Mouse (Mus musculus) G1E (cell line): Measurements from ENCODE around the gene En2. TPM values are rescaled to one million over a fixed set of nuclear protein-coding genes. Genes with fewer than 3 reads are reported as not detected.
A peak's percentile ranks its signal among the peaks of the same experiment; 100 is the strongest.

Source experiments
- ATAC-seq: 2 replicates; pipeline ENCODE4 v1.8.0; 2016; ENCODE audit warnings: mild to moderate bottlenecking; ENCODE audit not compliant: insufficient number of reproducible peaks, poor library complexity, low FRiP score, severe bottlenecking; ENCODE audit errors: extremely low read depth
- DNase-seq: peaks from one replicate; pipeline ENCODE4 v3.0.0; 2012; ENCODE audit warnings: low spot score
- H3K27me3 ChIP-seq: 2 replicates; pipeline ENCODE4 v1.6.1; 2012; ENCODE audit warnings: mild to moderate bottlenecking, low read length, inconsistent platforms; ENCODE audit not compliant: insufficient read depth
- H3K36me3 ChIP-seq: replicated peaks from 2 replicates; pipeline ENCODE3; 2012; ENCODE audit warnings: mild to moderate bottlenecking, inconsistent platforms
- H3K4me1 ChIP-seq: 2 replicates; pipeline ENCODE4 v1.6.1; 2012; ENCODE audit warnings: low read depth, low read length, inconsistent platforms, mixed read lengths; ENCODE audit not compliant: insufficient read depth
- H3K4me3 ChIP-seq: 2 replicates; pipeline ENCODE4 v1.5.1; 2012; ENCODE audit warnings: low read depth, mild to moderate bottlenecking, inconsistent platforms, low read length, moderate library complexity, mixed read lengths
- H3K9me3 ChIP-seq: replicated peaks from 2 replicates; pipeline ENCODE4 v1.6.1; 2012; ENCODE audit warnings: inconsistent platforms
- CTCF ChIP-seq: IDR thresholded peaks from 2 replicates; pipeline ENCODE4 v1.5.1; 2012; ENCODE audit warnings: low read depth, low read length, inconsistent platforms, mixed read lengths
- GATA1 ChIP-seq: IDR thresholded peaks from 2 replicates; pipeline ENCODE4 v1.6.1; 2012; ENCODE audit warnings: borderline replicate concordance, low read length, inconsistent platforms, mixed read lengths
- GATA2 ChIP-seq: IDR thresholded peaks from 2 replicates; pipeline ENCODE4 v1.6.1; 2012; ENCODE audit warnings: low read depth, low read length, inconsistent platforms, borderline replicate concordance
- POLR2AphosphoS5 ChIP-seq: IDR thresholded peaks from 2 replicates; pipeline ENCODE4 v1.6.1; 2012; ENCODE audit warnings: low read depth, low read length, inconsistent platforms; ENCODE audit not compliant: insufficient replicate concordance
- TAL1 ChIP-seq: conservative IDR thresholded peaks from 2 replicates; pipeline ENCODE4 v1.6.1; 2012; ENCODE audit warnings: low read depth, low read length, inconsistent platforms, mixed read lengths
- polyA plus RNA-seq: library from polyadenylated mRNA; stranded (reverse); fragments of >175 nt; gene quantifications from 2 replicates; pipeline ENCODE4 v1.2.3, GENCODE M21; 2012
- total RNA-seq, 2 experiments: library from RNA; stranded (forward) in 1 of 2; stranded (reverse) in 1 of 2; fragments of 200-1000 nt in 1 of 2; fragments of >200 nt in 1 of 2; fragmentation: Nextera tagmentation in 1 of 2; gene quantifications; 2 replicates each; pipeline ENCODE4 v1.2.3; 2014 to 2017

The En2 gene
- total RNA-seq (2014; fragmentation: Nextera tagmentation) (not detected in 2 replicates), total RNA-seq (2017) (0.12 TPM in 1 of 2 replicates, not detected in the other), polyA plus RNA-seq (not detected in 2 replicates)

DNA sequence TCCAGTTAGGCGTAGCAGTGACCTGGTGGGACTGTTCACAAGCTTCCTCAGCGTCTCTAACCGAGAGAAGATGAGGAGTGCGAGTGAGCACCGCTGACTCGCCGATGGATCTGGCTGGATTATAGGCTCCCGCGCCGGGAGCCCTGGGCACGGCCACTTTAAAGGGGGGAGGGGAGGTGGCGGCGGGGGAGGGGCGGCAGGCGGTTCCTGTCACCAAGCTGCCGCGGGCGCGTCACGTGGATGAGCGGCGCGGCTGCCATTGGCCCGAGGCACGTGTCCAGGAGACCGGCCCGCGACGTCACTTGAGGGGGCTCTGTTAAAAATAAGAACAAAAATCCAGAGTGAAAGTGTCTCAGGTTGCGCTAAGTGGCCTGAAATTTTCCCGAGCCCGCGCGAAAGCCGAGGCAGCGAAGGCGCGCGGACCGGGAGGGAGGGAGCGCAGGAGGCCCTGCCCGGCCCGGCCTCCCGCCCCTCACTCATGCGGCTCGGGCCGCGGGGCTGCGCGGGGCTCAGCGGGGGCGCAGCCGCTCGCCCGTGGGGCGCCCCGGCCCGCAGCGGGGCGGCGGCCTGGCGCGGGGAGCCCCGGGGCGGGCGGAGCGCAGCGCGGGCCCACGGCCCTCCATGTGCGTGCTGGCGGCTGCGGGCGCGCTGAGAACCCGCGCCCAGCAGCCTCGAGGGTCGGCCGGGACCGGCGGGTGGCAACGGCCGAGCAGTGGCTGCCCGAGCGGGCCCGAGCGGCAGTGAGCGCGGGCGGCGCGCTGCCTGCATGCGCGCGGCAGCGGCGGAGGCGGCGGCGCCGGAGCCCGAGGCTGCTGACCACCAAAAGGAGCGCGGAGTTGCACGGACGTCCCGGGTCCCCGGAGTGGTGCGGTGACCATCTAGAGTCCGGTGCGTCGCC lies at the start of gene En2:
Gene En2, plus strand, starts transcription at position 337 of the 898 bp plus-strand sequence.
- Histone ChIP-seq H3K36me3 (no peaks in the 10 kb centered on the region), H3K27me3 (peaks cover 11% of the 10 kb centered on the region), H3K4me3 (peak within 1 kb of the TSS; percentile 20; the same call in 1 of the 2 replicates), H3K4me1 (no peaks in the 10 kb centered on the region), H3K9me3 (peaks cover 25% of the 10 kb centered on the region)
- no peak for TF ChIP-seq POLR2AphosphoS5
- no peak for TF ChIP-seq GATA1
- ATAC-seq (no peak), DNase-seq (no peak)

DNA sequence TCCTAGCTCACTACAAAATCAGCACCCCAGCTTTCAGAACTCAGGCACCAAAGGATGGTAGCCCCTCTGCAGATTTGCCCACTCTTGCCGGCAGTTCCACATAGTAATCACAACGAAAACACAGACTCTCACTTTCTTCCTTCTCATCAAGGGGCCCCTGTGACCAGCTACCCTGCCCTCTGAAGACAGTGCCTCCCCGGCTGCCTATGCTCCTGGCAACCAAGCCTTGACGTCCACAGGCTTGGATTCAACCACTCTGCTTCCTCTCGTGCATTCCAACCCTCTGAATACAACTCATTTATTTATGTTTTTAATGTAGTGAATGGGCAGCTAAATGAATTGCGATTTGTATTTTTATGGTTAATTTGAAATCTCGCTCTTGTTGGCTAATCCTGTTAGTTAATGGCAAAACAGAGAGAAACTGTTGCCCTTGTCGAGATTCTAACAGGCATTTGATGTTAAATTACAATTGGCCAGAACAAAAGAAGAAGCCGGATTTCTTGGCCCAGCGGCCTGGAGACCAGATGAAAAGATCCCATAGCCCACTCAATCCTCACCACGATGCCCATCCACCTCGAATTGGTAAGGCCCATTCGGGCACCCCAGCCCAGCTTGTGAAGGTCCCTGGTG lies 48.1 kb upstream of the En2 start:
- TF ChIP-seq POLR2AphosphoS5: no peak
- no peak for TF ChIP-seq CTCF
- no peak for TF ChIP-seq TAL1
- TF ChIP-seq GATA2: no peak
- no peak for TF ChIP-seq GATA1
- H3K36me3 ChIP-seq: no peaks in the 10 kb centered on the region
- H3K4me3 ChIP-seq: no peak overlapping the region
- H3K9me3 ChIP-seq: no peaks in the 10 kb centered on the region
- ATAC-seq (no peak), DNase-seq (no peak)
- H3K4me1 ChIP-seq: no peaks in the 10 kb centered on the region
- H3K27me3 ChIP-seq: peaks cover 18% of the 10 kb centered on the region

DNA sequence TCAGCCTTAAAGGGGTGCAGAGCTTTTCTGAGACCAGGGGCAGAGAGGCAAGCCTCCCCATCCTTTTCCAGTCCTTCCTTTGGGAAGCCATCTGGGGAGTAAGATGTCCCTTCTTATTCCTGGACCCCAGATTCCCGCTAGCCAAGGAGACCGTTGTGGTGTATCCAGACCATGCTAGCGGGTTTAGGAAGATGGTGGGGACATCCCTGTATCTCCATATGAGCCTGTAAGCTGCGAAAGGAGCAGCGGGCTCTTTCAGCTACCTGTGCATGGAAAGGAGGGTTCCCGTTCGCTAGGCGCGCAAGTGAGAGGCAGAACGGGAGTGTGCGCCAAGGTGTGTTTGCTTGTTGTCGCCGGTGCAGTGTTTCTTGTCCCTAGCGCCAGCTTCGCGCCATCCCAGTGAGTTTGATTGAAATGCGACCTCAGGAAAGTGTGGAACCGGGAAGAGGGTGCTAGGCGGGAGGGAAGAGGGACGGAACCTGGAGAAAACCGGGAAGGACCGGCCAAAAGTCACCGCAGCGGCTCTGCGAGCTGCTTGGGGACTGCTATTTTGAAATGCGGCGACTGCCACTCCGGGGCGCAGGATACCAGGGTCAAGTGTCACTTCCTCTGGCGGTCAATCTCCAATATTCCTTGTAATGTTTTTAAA lies 47.5 kb upstream of the En2 start:
- ATAC-seq (no peak), DNase-seq (no peak)
- Histone ChIP-seq H3K36me3 (no peaks in the 10 kb centered on the region), H3K27me3 (peaks cover 19% of the 10 kb centered on the region), H3K4me1 (no peaks in the 10 kb centered on the region), H3K9me3 (no peaks in the 10 kb centered on the region), H3K4me3 (no peak overlapping the region)
- TF ChIP-seq TAL1 (no peak), POLR2AphosphoS5 (no peak), GATA2 (no peak), CTCF (no peak), GATA1 (no peak)

DNA sequence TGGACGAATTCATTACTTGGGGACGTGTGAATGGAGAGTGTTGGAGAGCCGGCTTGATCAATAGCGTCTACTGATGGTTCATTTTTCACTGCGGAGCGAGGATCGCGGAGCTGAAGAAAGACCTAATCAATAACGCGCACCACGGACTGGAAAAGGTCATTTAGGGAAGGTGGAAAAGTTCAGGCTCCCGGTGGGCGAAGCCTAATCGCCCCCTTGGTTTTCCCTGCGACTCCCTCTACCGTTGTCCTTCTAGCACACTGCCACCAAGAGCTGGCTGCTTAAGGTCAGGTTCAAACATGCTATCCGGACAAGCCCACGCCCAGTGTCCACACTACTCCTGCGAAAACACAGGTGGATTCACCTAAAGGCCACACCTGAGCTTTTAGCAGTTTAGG lies 47.0 kb upstream of the En2 start:
- H3K36me3 ChIP-seq: no peaks in the 10 kb centered on the region
- DNase-seq: no peak
- no peak overlapping the region for H3K4me3 ChIP-seq
- ATAC-seq: no peak
- no peaks in the 10 kb centered on the region for H3K4me1 ChIP-seq
- TF ChIP-seq CTCF (no peak), GATA1 (no peak), TAL1 (no peak), GATA2 (no peak), POLR2AphosphoS5 (no peak)
- H3K27me3 ChIP-seq: peaks cover 24% of the 10 kb centered on the region
- no peaks in the 10 kb centered on the region for H3K9me3 ChIP-seq

DNA sequence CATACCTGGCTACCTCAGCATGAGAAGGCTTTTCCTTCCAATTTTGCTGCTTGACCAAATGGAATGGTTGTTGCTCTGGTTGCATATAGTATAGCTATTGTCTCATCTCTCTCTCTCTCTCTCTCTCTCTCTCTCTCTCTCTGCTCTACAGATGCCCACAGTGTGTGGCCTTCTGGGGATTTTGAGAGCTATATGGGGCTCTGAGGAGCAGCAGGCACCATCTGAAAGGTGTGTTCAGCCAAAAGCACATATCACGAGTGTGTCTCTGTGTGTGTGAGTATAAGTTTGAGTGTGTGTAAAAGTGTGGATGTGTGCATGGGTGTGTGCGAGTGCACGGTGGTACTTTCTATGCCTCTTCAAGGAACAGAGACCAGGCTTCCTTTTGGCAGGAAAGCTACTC lies 45.9 kb upstream of the En2 start:
- ATAC-seq (no peak), DNase-seq (no peak)
- Histone ChIP-seq H3K9me3 (no peaks in the 10 kb centered on the region), H3K4me3 (no peak overlapping the region), H3K36me3 (no peaks in the 10 kb centered on the region), H3K27me3 (peaks cover 30% of the 10 kb centered on the region), H3K4me1 (no peaks in the 10 kb centered on the region)
- TF ChIP-seq GATA1 (no peak), CTCF (no peak), TAL1 (no peak), POLR2AphosphoS5 (no peak), GATA2 (no peak)
